In the genomic region with DNA sequence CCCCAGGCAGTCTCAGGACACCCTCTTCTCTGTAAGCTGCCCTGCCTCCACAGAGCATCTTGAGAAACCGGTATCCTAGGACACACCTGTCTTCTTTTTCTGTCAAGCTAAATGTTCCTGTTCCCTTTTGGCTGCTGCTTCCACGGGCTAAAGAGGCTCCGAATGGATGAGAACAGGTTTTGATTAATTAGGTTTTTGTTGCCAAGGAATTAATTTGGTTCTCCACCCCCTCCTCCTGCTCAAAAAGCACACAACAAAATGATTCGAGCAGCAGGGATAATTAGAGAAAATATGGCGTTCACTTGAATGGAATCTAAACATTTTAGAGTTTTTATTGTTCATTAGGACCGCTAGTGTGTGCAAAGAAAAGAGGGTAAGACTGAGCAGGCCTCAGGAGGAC, we compare ENCODE assay signal across 19 mouse cellular contexts. TPM values are rescaled to one million over a fixed set of nuclear protein-coding genes. Genes with fewer than 3 reads are reported as not detected.
DNase-seq lines count a peak whose midpoint lies in the region; ATAC-seq and TF ChIP-seq lines count a peak whose summit lies in the region.
"Had no signal": no experiment of that assay in that cellular context is flagged by ENCODE, and none has a peak within 500 bp of the region (broad histone marks: within the 10 kb centered on the region; RNA-seq: fewer than 3 reads in every experiment).

No protein-coding gene starts in this region.

- DNase-seq in forebrain, embryonic 14.5 days (ENCODE audit: low spot score), result peak; percentile 66
- no peak for DNase-seq in forebrain, embryonic 11.5 days (ENCODE audit: low spot score)
- peak; percentile 21 to 48 for DNase-seq in layer of hippocampus, adult 18-20 months (ENCODE audit: low spot score in 2 of 2)
- DNase-seq in layer of hippocampus, postnatal 25 days (ENCODE audit: extremely low spot score in 1 of 2, low spot score in 1 of 2), result no peak
- DNase-seq in brain, embryonic 14.5 days (ENCODE audit: low read depth), result peak; percentile 79
- no peak for DNase-seq in adrenal gland, postnatal 36 days
- DNase-seq: adrenal gland, postnatal 14 days; cerebellum, adult 18-20 months; gastrocnemius, postnatal 36 days; heart, postnatal 4 days; kidney, postnatal 4 days; thymus, postnatal 25 days had no signal

- H3K4me2 ChIP-seq in forebrain, embryonic 14.5 days (ENCODE audit: low read length), result no peak overlapping the region
- H3K4me2 ChIP-seq in forebrain, embryonic 11.5 days (ENCODE audit: low read depth, low read length, severe bottlenecking), result no peak overlapping the region
- H3K4me2 ChIP-seq: embryonic facial prominence, embryonic 12.5 days; heart, embryonic 15.5 days; liver, embryonic 15.5 days had no signal

- peaks cover 22% of the 10 kb centered on the region for H3K4me1 ChIP-seq in forebrain, embryonic 14.5 days (ENCODE audit: control insufficient read depth, insufficient read depth, low read length)
- H3K4me1 ChIP-seq in forebrain, embryonic 11.5 days (replicated peaks; ENCODE audit: control insufficient read depth, insufficient read depth, low read length), result no peaks in the 10 kb centered on the region; the same call in none of the 2 replicates
- peaks cover 4% of the 10 kb centered on the region; the same call in 1 of the 2 replicates for H3K4me1 ChIP-seq in small intestine, adult 2 months (ENCODE audit: control insufficient read depth, insufficient read depth, insufficient read length, low read length)
- H3K4me1 ChIP-seq: embryonic facial prominence, embryonic 12.5 days had no signal

- no peak overlapping the region for H3K27ac ChIP-seq in forebrain, embryonic 14.5 days (ENCODE audit: low read depth, low read length)
- H3K27ac ChIP-seq in forebrain, embryonic 11.5 days (ENCODE audit: low read depth, low read length), result no peak overlapping the region
- 0 out of 2 replicates have a peak overlapping the region, but pooled peaks have one; percentile 15 for H3K27ac ChIP-seq in small intestine, adult 2 months (ENCODE audit: insufficient read depth, low read depth, low read length)
- H3K27ac ChIP-seq: embryonic facial prominence, embryonic 12.5 days; heart, embryonic 15.5 days; midbrain, embryonic 10.5 days had no signal

- H3K27me3 ChIP-seq in forebrain, embryonic 14.5 days (replicated peaks; ENCODE audit: control insufficient read depth, insufficient read depth, low read length), result 0 out of 2 replicates have a peak, but pooled peaks cover 4% of the 10 kb centered on the region
- no peaks in the 10 kb centered on the region for H3K27me3 ChIP-seq in forebrain, embryonic 11.5 days (ENCODE audit: control insufficient read depth, insufficient read depth, low read length)
- H3K27me3 ChIP-seq in small intestine, adult 2 months (ENCODE audit: control insufficient read depth, insufficient read depth, low read length), result no peaks in the 10 kb centered on the region
- H3K27me3 ChIP-seq: embryonic facial prominence, embryonic 12.5 days; heart, embryonic 15.5 days; liver, embryonic 15.5 days had no signal

- no peak for TF ChIP-seq POLR2A in brain, embryonic 14.5 days (IDR thresholded peaks at IDR 0.05; ENCODE audit: borderline replicate concordance, extremely low read depth, insufficient read depth, insufficient read length, poor library complexity, severe bottlenecking)
- TF ChIP-seq POLR2A in small intestine, adult 2 months (IDR thresholded peaks at IDR 0.05; ENCODE audit: low read depth, low read length), result no peak

- H3K4me3 ChIP-seq in forebrain, embryonic 14.5 days (ENCODE audit: low read depth, low read length), result no peak overlapping the region
- H3K4me3 ChIP-seq in forebrain, embryonic 11.5 days (ENCODE audit: low read depth, low read length), result no peak overlapping the region
- no peak overlapping the region for H3K4me3 ChIP-seq in small intestine, adult 2 months (ENCODE audit: low read depth, low read length)
- H3K4me3 ChIP-seq: embryonic facial prominence, embryonic 12.5 days; heart, embryonic 15.5 days; liver, embryonic 15.5 days; midbrain, embryonic 10.5 days had no signal

- no peak for TF ChIP-seq CTCF in brain, embryonic 14.5 days (IDR thresholded peaks at IDR 0.05; ENCODE audit: borderline replicate concordance, extremely low read depth, insufficient read depth, insufficient read length)
- no peak for TF ChIP-seq CTCF in small intestine, adult 2 months (IDR thresholded peaks at IDR 0.05; ENCODE audit: extremely low read depth, insufficient read length, insufficient replicate concordance, low read depth, low read length)

- no peak overlapping the region for H3K9ac ChIP-seq in forebrain, embryonic 14.5 days (ENCODE audit: low read length)
- H3K9ac ChIP-seq in forebrain, embryonic 11.5 days (ENCODE audit: low read length), result no peak overlapping the region
- H3K9ac ChIP-seq: embryonic facial prominence, embryonic 12.5 days; heart, embryonic 15.5 days; liver, embryonic 15.5 days had no signal

- H3K9me3 ChIP-seq in forebrain, embryonic 14.5 days (replicated peaks; ENCODE audit: control insufficient read depth, low read length), result no peaks in the 10 kb centered on the region
- no peaks in the 10 kb centered on the region for H3K9me3 ChIP-seq in forebrain, embryonic 11.5 days (ENCODE audit: control insufficient read depth, low read length)
- H3K9me3 ChIP-seq: embryonic facial prominence, embryonic 12.5 days; G1E; heart, embryonic 15.5 days; liver, embryonic 15.5 days; midbrain, embryonic 10.5 days had no signal

- ATAC-seq in forebrain, embryonic 14.5 days, result peak; percentile 56; the same call in 1 of the 2 replicates
- ATAC-seq in forebrain, embryonic 11.5 days (replicated peaks; ENCODE audit: low FRiP score), result no peak
- ATAC-seq: intestine, embryonic 16.5 days had no signal

- no peaks in the 10 kb centered on the region for H3K36me3 ChIP-seq in forebrain, embryonic 14.5 days (ENCODE audit: control insufficient read depth, insufficient read depth, low read length)
- no peaks in the 10 kb centered on the region for H3K36me3 ChIP-seq in forebrain, embryonic 11.5 days (ENCODE audit: control insufficient read depth, insufficient read depth, low read length)
- no peaks in the 10 kb centered on the region for H3K36me3 ChIP-seq in small intestine, adult 2 months (ENCODE audit: control insufficient read depth, insufficient read depth, low read length)
- H3K36me3 ChIP-seq: embryonic facial prominence, embryonic 12.5 days; G1E; heart, embryonic 15.5 days; liver, embryonic 15.5 days; midbrain, embryonic 10.5 days had no signal

- 12% methylated on average over 6 of the region's 6 CpGs for WGBS in forebrain, embryonic 14.5 days
- 52% methylated on average over 6 of the region's 6 CpGs for WGBS in forebrain, embryonic 11.5 days
- WGBS in small intestine, adult 2 months, result 73% methylated on average over 6 of the region's 6 CpGs

RNA-seq across cellular contexts. Expression of gene Nav2, which starts 1.8 kb away (rescaled TPM):
- polyA plus RNA-seq in forebrain, embryonic 14.5 days (2014; fragmentation: Nextera tagmentation; extraction: Ambion mirVana), result 6.3 and 15.5 TPM in 2 replicates
- polyA plus RNA-seq in forebrain, embryonic 11.5 days (2014; fragmentation: Nextera tagmentation; extraction: Ambion mirVana), result 6.9 and 7.2 TPM in 2 replicates
- total RNA-seq in layer of hippocampus, adult 18-20 months (2021), result 10 to 100 TPM; 66.2 to 73.7 TPM
- total RNA-seq in layer of hippocampus, postnatal 25 days (2021), result 100 to 1,000 TPM in 1 of 2 experiments, 10 to 100 TPM in 1; 56.4 to 101 TPM
- polyA plus RNA-seq in brain, embryonic 14.5 days (2012; rRNA removed), result 10.1 and 28.3 TPM in 2 replicates
- 6.4 and 8.5 TPM in 2 replicates for polyA plus RNA-seq in small intestine, adult 2 months (2012; rRNA removed)
- 1 to 10 TPM; 6.4 to 8.7 TPM for total RNA-seq in adrenal gland, postnatal 36 days (2021)
- polyA plus RNA-seq: G1E had no signal

RNA-seq across cellular contexts. Expression of gene E2f8, which starts 28.9 kb away (rescaled TPM):
- polyA plus RNA-seq in forebrain, embryonic 14.5 days (2014; fragmentation: Nextera tagmentation; extraction: Ambion mirVana), result 4.1 and 4.6 TPM in 2 replicates
- polyA plus RNA-seq in forebrain, embryonic 11.5 days (2014; fragmentation: Nextera tagmentation; extraction: Ambion mirVana), result 26.0 and 29.1 TPM in 2 replicates
- under 1 TPM in 1 of 2 experiments, not detected in 1; 0.18 TPM for total RNA-seq in layer of hippocampus, adult 18-20 months (2021)
- total RNA-seq in layer of hippocampus, postnatal 25 days (2021), result under 1 TPM; 0.59 TPM
- 5.7 and 7.6 TPM in 2 replicates for polyA plus RNA-seq in brain, embryonic 14.5 days (2012; rRNA removed)
- 2.4 and 4.8 TPM in 2 replicates for polyA plus RNA-seq in small intestine, adult 2 months (2012; rRNA removed)
- 1 to 10 TPM; 1.9 to 2.2 TPM for total RNA-seq in adrenal gland, postnatal 36 days (2021)

Comparison
In these comparisons a context has a peak if more than half of its experiments do, and no peak if none do; other contexts are left out.
1. DNase-seq: peak in forebrain, embryonic 14.5 days (single experiment), layer of hippocampus, adult 18-20 months (2 of 2) and brain, embryonic 14.5 days (single experiment); none in forebrain, embryonic 11.5 days (single experiment), layer of hippocampus, postnatal 25 days (0 of 2) and adrenal gland, postnatal 36 days (0 of 2).